Comparison of ENCODE assay signal across 20 mouse cellular contexts in genomic region chr12:42138177-42138576, GRCm38 (mm10).
A peak's percentile ranks its signal among the peaks of the same experiment; 100 is the strongest.
DNase-seq lines count a peak whose midpoint lies in the region; ATAC-seq and TF ChIP-seq lines count a peak whose summit lies in the region.
"Had no signal": no experiment of that assay in that cellular context is flagged by ENCODE, and none has a peak within 500 bp of the region (broad histone marks: within the 10 kb centered on the region; RNA-seq: fewer than 3 reads in every experiment).

No protein-coding gene starts in this region.

- 0 out of 2 replicates have a peak, but pooled peaks have one; percentile 13 for ATAC-seq in frontal cortex, adult (ENCODE audit: low TSS enrichment)
- ATAC-seq in hindbrain, embryonic 11.5 days (ENCODE audit: low FRiP score) = peak; percentile 58; the same call in 1 of the 2 replicates
- ATAC-seq in midbrain, embryonic 14.5 days (ENCODE audit: low FRiP score, low TSS enrichment) = no peak
- ATAC-seq: CD4-positive, CD25-positive, alpha-beta regulatory T cell, adult 4 months had no signal

- no peaks in the 10 kb centered on the region for H3K36me3 ChIP-seq in hindbrain, embryonic 11.5 days (ENCODE audit: control insufficient read depth, insufficient read depth, low read length)
- no peaks in the 10 kb centered on the region for H3K36me3 ChIP-seq in midbrain, embryonic 14.5 days (ENCODE audit: control insufficient read depth, insufficient read depth, low read length)
- H3K36me3 ChIP-seq in thymus, adult 2 months (ENCODE audit: control insufficient read depth, insufficient read depth, low read length) = no peaks in the 10 kb centered on the region
- H3K36me3 ChIP-seq: heart, embryonic 12.5 days; limb, embryonic 13.5 days; liver, embryonic 15.5 days had no signal

- no peak overlapping the region for H3K4me2 ChIP-seq in hindbrain, embryonic 11.5 days (replicated peaks; ENCODE audit: low read depth, low read length)
- H3K4me2 ChIP-seq in midbrain, embryonic 14.5 days (ENCODE audit: low read length) = no peak overlapping the region
- H3K4me2 ChIP-seq: heart, embryonic 12.5 days; limb, embryonic 13.5 days; liver, embryonic 15.5 days had no signal

- H3K9ac ChIP-seq in hindbrain, embryonic 11.5 days (ENCODE audit: low read depth, low read length) = no peak overlapping the region
- H3K9ac ChIP-seq in midbrain, embryonic 14.5 days (replicated peaks; ENCODE audit: low read length) = no peak overlapping the region
- H3K9ac ChIP-seq: heart, embryonic 12.5 days; limb, embryonic 13.5 days; liver, embryonic 15.5 days had no signal

- TF ChIP-seq POLR2A in thymus, adult 2 months (IDR thresholded peaks at IDR 0.05; ENCODE audit: control insufficient read depth, extremely low read depth, insufficient read depth, low read length, poor library complexity) = no peak

- H3K9me3 ChIP-seq in hindbrain, embryonic 11.5 days (ENCODE audit: control insufficient read depth, low read length) = no peaks in the 10 kb centered on the region
- peaks cover 4% of the 10 kb centered on the region; the same call in 1 of the 2 replicates for H3K9me3 ChIP-seq in midbrain, embryonic 14.5 days (ENCODE audit: control insufficient read depth, low read length)
- H3K9me3 ChIP-seq: limb, embryonic 13.5 days; liver, embryonic 15.5 days had no signal

- H3K27ac ChIP-seq in hindbrain, embryonic 11.5 days (ENCODE audit: low read depth, low read length) = no peak overlapping the region
- H3K27ac ChIP-seq in midbrain, embryonic 14.5 days (replicated peaks; ENCODE audit: low read depth, low read length) = peak overlapping the region; percentile 63
- no peak overlapping the region for H3K27ac ChIP-seq in thymus, adult 2 months (ENCODE audit: control insufficient read depth, insufficient read depth, low read length)
- no peak overlapping the region for H3K27ac ChIP-seq in layer of hippocampus, adult 2 months
- H3K27ac ChIP-seq: limb, embryonic 13.5 days; liver, embryonic 15.5 days had no signal

- TF ChIP-seq CTCF in thymus, adult 2 months (IDR thresholded peaks at IDR 0.05; ENCODE audit: borderline replicate concordance, control insufficient read depth, extremely low read depth, insufficient read depth, low read length, poor library complexity) = no peak
- no peak for TF ChIP-seq CTCF in layer of hippocampus, adult 2 months (conservative IDR thresholded peaks at IDR 0.05)

- H3K27me3 ChIP-seq in hindbrain, embryonic 11.5 days (ENCODE audit: control insufficient read depth, insufficient read depth, low read length) = no peaks in the 10 kb centered on the region
- H3K27me3 ChIP-seq in midbrain, embryonic 14.5 days (ENCODE audit: control insufficient read depth, insufficient read depth, low read length) = no peaks in the 10 kb centered on the region
- no peaks in the 10 kb centered on the region for H3K27me3 ChIP-seq in thymus, adult 2 months (ENCODE audit: control insufficient read depth, insufficient read depth, low read length)
- H3K27me3 ChIP-seq: heart, embryonic 12.5 days; limb, embryonic 13.5 days; liver, embryonic 15.5 days; megakaryocyte, embryonic 14.5 days had no signal

- DNase-seq in frontal cortex, postnatal 10 days (ENCODE audit: low spot score in 2 of 2) = no peak
- peak; percentile 4 for DNase-seq in fibroblast of lung, adult 2 months (ENCODE audit: low read depth)
- DNase-seq in hindbrain, embryonic 11.5 days (ENCODE audit: low spot score) = peak; percentile 6
- DNase-seq in midbrain, embryonic 14.5 days = no peak
- no peak for DNase-seq in thymus, adult 2 months
- DNase-seq in kidney, postnatal 14 days = no peak
- DNase-seq in layer of hippocampus, adult 2 months (ENCODE audit: low spot score in 2 of 2) = no peak
- DNase-seq: adrenal gland, postnatal 10 days; gastrocnemius, postnatal 25 days; heart, postnatal 4 days; kidney, adult 11 months; kidney, postnatal 10 days; lung, postnatal 10 days; thymus, postnatal 36 days had no signal

- H3K4me1 ChIP-seq in hindbrain, embryonic 11.5 days (replicated peaks; ENCODE audit: control insufficient read depth, insufficient read depth, low read length) = no peaks in the 10 kb centered on the region
- peaks cover 4% of the 10 kb centered on the region; the same call in 1 of the 2 replicates for H3K4me1 ChIP-seq in midbrain, embryonic 14.5 days (ENCODE audit: control insufficient read depth, insufficient read depth, low read length)
- H3K4me1 ChIP-seq in thymus, adult 2 months (replicated peaks; ENCODE audit: control insufficient read depth, insufficient read depth, low read length) = no peaks in the 10 kb centered on the region
- H3K4me1 ChIP-seq: heart, embryonic 12.5 days; limb, embryonic 13.5 days; liver, embryonic 15.5 days; megakaryocyte, embryonic 14.5 days had no signal

- no peak overlapping the region for H3K4me3 ChIP-seq in hindbrain, embryonic 11.5 days (ENCODE audit: low read depth, low read length)
- H3K4me3 ChIP-seq in midbrain, embryonic 14.5 days (replicated peaks; ENCODE audit: low read depth, low read length) = no peak overlapping the region
- no peak overlapping the region for H3K4me3 ChIP-seq in thymus, adult 2 months (ENCODE audit: control insufficient read depth, insufficient read depth, low read length)
- no peak overlapping the region for H3K4me3 ChIP-seq in layer of hippocampus, adult 2 months
- H3K4me3 ChIP-seq: heart, embryonic 12.5 days; limb, embryonic 13.5 days; liver, embryonic 15.5 days; megakaryocyte, embryonic 14.5 days had no signal

- WGBS in hindbrain, embryonic 11.5 days = 62% methylated on average over 5 of the region's 5 CpGs
- 32% methylated on average over 5 of the region's 5 CpGs for WGBS in midbrain, embryonic 14.5 days
- 90% methylated on average over 5 of the region's 5 CpGs for WGBS in thymus, adult 2 months

Comparison
In these comparisons a context has a peak if more than half of its experiments do, and no peak if none do; other contexts are left out.
1. DNase-seq: peak in fibroblast of lung, adult 2 months (single experiment) and hindbrain, embryonic 11.5 days (single experiment); none in frontal cortex, postnatal 10 days (0 of 2), midbrain, embryonic 14.5 days (single experiment), thymus, adult 2 months (single experiment), kidney, postnatal 14 days (single experiment) and layer of hippocampus, adult 2 months (0 of 2).